ENCODE assay signal across 12 mouse cellular contexts in the genomic region with DNA sequence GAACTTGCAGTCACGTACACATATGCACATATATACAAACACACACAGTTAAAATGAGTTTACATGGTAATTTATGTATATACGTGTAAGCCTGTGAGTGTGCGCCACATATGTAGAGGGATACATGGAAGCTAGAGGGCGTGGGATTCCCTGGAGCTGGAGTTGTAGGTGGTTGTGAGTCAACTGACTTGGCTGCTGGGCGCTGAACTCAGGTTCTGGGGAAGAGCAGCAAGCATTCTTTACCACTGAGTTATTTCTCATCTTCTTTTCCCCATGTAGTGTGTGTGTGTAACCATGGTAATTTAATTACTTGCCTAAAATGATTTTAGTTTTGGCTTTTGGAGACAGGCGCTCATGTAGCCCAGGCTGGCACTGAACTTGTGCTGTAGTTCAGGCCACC. TPM values are rescaled to one million over a fixed set of nuclear protein-coding genes. Genes with fewer than 3 reads are reported as not detected.
A peak's percentile ranks its signal among the peaks of the same experiment; 100 is the strongest.
DNase-seq lines count a peak whose midpoint lies in the region; ATAC-seq and TF ChIP-seq lines count a peak whose summit lies in the region.
"Had no signal": no experiment of that assay in that cellular context is flagged by ENCODE, and none has a peak within 500 bp of the region (broad histone marks: within the 10 kb centered on the region; RNA-seq: fewer than 3 reads in every experiment).

No protein-coding gene starts in this region.

- ATAC-seq in heart, embryonic 13.5 days (ENCODE audit: extremely low read depth, insufficient number of reproducible peaks, low FRiP score, low TSS enrichment) = no peak
- no peak for ATAC-seq in forebrain, embryonic 16.5 days
- ATAC-seq: midbrain, embryonic 16.5 days had no signal

- no peak overlapping the region for H3K4me2 ChIP-seq in heart, embryonic 13.5 days
- peak overlapping the region; percentile 100 for H3K4me2 ChIP-seq in myocyte (ENCODE audit: low read depth)
- no peak overlapping the region for H3K4me2 ChIP-seq in forebrain, embryonic 16.5 days (ENCODE audit: low read length)

- no peak for DNase-seq in heart, postnatal 10 days
- no peak for DNase-seq in ovary, postnatal 36 days (ENCODE audit: low spot score)
- DNase-seq: adrenal gland, postnatal 14 days; kidney, adult 11 months; kidney, postnatal 25 days; layer of hippocampus, postnatal 36 days had no signal

- peak overlapping the region; percentile 78; the same call in 1 of the 2 replicates for H3K27ac ChIP-seq in heart, embryonic 13.5 days (replicated peaks)
- H3K27ac ChIP-seq in brown adipose tissue, adult 24 weeks (replicated peaks; ENCODE audit: low read depth, low read length) = peak overlapping the region; percentile 79
- H3K27ac ChIP-seq in forebrain, embryonic 16.5 days (ENCODE audit: low read length) = no peak overlapping the region

- WGBS in heart, embryonic 13.5 days = 91% methylated on average over 6 of the region's 6 CpGs
- 94% methylated on average over 6 of the region's 6 CpGs for WGBS in forebrain, embryonic 16.5 days

- H3K79me2 ChIP-seq in C2C12 (ENCODE audit: control insufficient read depth, insufficient read depth) (peaks cover 100% of the 10 kb centered on the region), myocyte (ENCODE audit: control insufficient read depth, insufficient read depth) (peaks cover 99% of the 10 kb centered on the region)

- no peak for TF ChIP-seq POLR2A in myocyte (IDR thresholded peaks at IDR 0.05; ENCODE audit: insufficient read length, low read depth)

- intact Hi-C loops in heart, postnatal 10 days (cut with DNase I) = loop anchor here (2.0 kb wide), 1 partner anchor 22 kb away; no protein-coding TSS in a partner anchor

- H3K9ac ChIP-seq in heart, embryonic 13.5 days = no peak overlapping the region
- H3K9ac ChIP-seq in forebrain, embryonic 16.5 days (replicated peaks; ENCODE audit: low read depth, low read length) = no peak overlapping the region

- no peaks in the 10 kb centered on the region for H3K9me3 ChIP-seq in heart, embryonic 13.5 days
- no peaks in the 10 kb centered on the region for H3K9me3 ChIP-seq in forebrain, embryonic 16.5 days (ENCODE audit: control insufficient read depth, low read length)

- H3ac ChIP-seq in C2C12 (ENCODE audit: control insufficient read depth, insufficient read length, low read depth) (no peak overlapping the region), myocyte (ENCODE audit: control insufficient read depth, insufficient read length) (no peak overlapping the region)

- no peaks in the 10 kb centered on the region for H3K27me3 ChIP-seq in heart, embryonic 13.5 days (replicated peaks)
- H3K27me3 ChIP-seq in C2C12 (ENCODE audit: control insufficient read depth, insufficient read depth, insufficient read length) (no peaks in the 10 kb centered on the region), myocyte (ENCODE audit: control insufficient read depth, insufficient read depth, insufficient read length) (no peaks in the 10 kb centered on the region)
- no peaks in the 10 kb centered on the region for H3K27me3 ChIP-seq in forebrain, embryonic 16.5 days (replicated peaks; ENCODE audit: control insufficient read depth, insufficient read depth, low read length)

- peaks cover 27% of the 10 kb centered on the region for H3K36me3 ChIP-seq in heart, embryonic 13.5 days
- H3K36me3 ChIP-seq in C2C12 (ENCODE audit: control insufficient read depth, insufficient read depth) = peaks cover 83% of the 10 kb centered on the region
- peaks cover 27% of the 10 kb centered on the region for H3K36me3 ChIP-seq in myocyte (ENCODE audit: control insufficient read depth, insufficient read depth)
- no peaks in the 10 kb centered on the region for H3K36me3 ChIP-seq in forebrain, embryonic 16.5 days (ENCODE audit: control insufficient read depth, insufficient read depth)

- H3K4me3 ChIP-seq in heart, embryonic 13.5 days = no peak overlapping the region
- H3K4me3 ChIP-seq in C2C12 (ENCODE audit: insufficient read depth, poor library complexity, severe bottlenecking) = no peak overlapping the region
- H3K4me3 ChIP-seq in brown adipose tissue, adult 24 weeks (ENCODE audit: insufficient read depth, low read depth, low read length) = no peak overlapping the region
- no peak overlapping the region for H3K4me3 ChIP-seq in myocyte
- H3K4me3 ChIP-seq in forebrain, embryonic 16.5 days (replicated peaks; ENCODE audit: low read length) = no peak overlapping the region

- TF ChIP-seq CTCF in C2C12 (IDR thresholded peaks at IDR 0.05; ENCODE audit: control insufficient read depth, insufficient read depth, insufficient read length) = peak; percentile 11

- H3K79me3 ChIP-seq in C2C12 (ENCODE audit: low read depth) = peaks cover 100% of the 10 kb centered on the region

- H3K4me1 ChIP-seq in heart, embryonic 13.5 days = peaks cover 76% of the 10 kb centered on the region
- H3K4me1 ChIP-seq in brown adipose tissue, adult 24 weeks (ENCODE audit: control insufficient read depth, insufficient read depth, insufficient read length, low read length) = peaks cover 40% of the 10 kb centered on the region
- H3K4me1 ChIP-seq in forebrain, embryonic 16.5 days (replicated peaks; ENCODE audit: control insufficient read depth, insufficient read depth, low read length) = peaks cover 11% of the 10 kb centered on the region

TF ChIP-seq in C2C12, 6 proteins besides CTCF, POLR2A, EP300 and RAD21:
- TF ChIP-seq FOSL1 (IDR thresholded peaks at IDR 0.05; ENCODE audit: insufficient read depth, low read length, poor library complexity, severe bottlenecking) (no peak), MAX (IDR thresholded peaks at IDR 0.05) (no peak), CEBPB (IDR thresholded peaks at IDR 0.05; ENCODE audit: low read depth) (no peak), MYOG (IDR thresholded peaks at IDR 0.05; ENCODE audit: control insufficient read depth, extremely low read depth, insufficient read length) (no peak), USF1 (IDR thresholded peaks at IDR 0.05; ENCODE audit: low read depth) (no peak), MYOD1 (IDR thresholded peaks at IDR 0.05; ENCODE audit: control insufficient read depth, insufficient read length, low read depth) (no peak)
TF ChIP-seq in C2C12: peak in this region for 0.

TF ChIP-seq in myocyte, 11 proteins besides CTCF, POLR2A, EP300 and RAD21:
- TF ChIP-seq SRF (IDR thresholded peaks at IDR 0.05; ENCODE audit: control insufficient read depth, insufficient read length, low read depth) = no peak
- TF ChIP-seq REST (IDR thresholded peaks at IDR 0.05; ENCODE audit: insufficient read depth, insufficient read length) = no peak
- peak; percentile 41 for TF ChIP-seq POLR2AphosphoS2 (IDR thresholded peaks at IDR 0.05; ENCODE audit: insufficient read length, low read depth)

RNA-seq across cellular contexts. Expression of a gene that starts 7.5 kb away (rescaled TPM):
- 22.8 TPM in 2 replicates for polyA plus RNA-seq in heart, embryonic 13.5 days (2015; fragmentation: Nextera tagmentation; extraction: Ambion mirVana)
- total RNA-seq in heart, postnatal 10 days (2021) = 100 to 1,000 TPM; 348 to 380 TPM
- polyA plus RNA-seq in C2C12 (2012; fragmentation: generic; extraction: Trizol) (86.8 TPM), myocyte (2012; fragmentation: generic; extraction: Trizol) (93.3 TPM)
- 133 and 177 TPM in 2 replicates for polyA plus RNA-seq in brown adipose tissue, adult 24 weeks (2012; ENCODE audit: insufficient read depth, insufficient read length, missing spikeins)
- polyA plus RNA-seq in forebrain, embryonic 16.5 days (2015; fragmentation: Nextera tagmentation; extraction: Ambion mirVana) = 2.2 and 3.4 TPM in 2 replicates

RNA-seq across cellular contexts. Expression of a gene that starts 29.8 kb away (rescaled TPM):
- 251 and 281 TPM in 2 replicates for polyA plus RNA-seq in heart, embryonic 13.5 days (2015; fragmentation: Nextera tagmentation; extraction: Ambion mirVana)
- 100 to 1,000 TPM; 283 to 289 TPM for total RNA-seq in heart, postnatal 10 days (2021)
- polyA plus RNA-seq in C2C12 (2012; fragmentation: generic; extraction: Trizol) (1,028 TPM), myocyte (2012; fragmentation: generic; extraction: Trizol) (896 TPM)
- 134 and 135 TPM in 2 replicates for polyA plus RNA-seq in brown adipose tissue, adult 24 weeks (2012; ENCODE audit: insufficient read depth, insufficient read length, missing spikeins)
- 346 and 348 TPM in 2 replicates for polyA plus RNA-seq in forebrain, embryonic 16.5 days (2015; fragmentation: Nextera tagmentation; extraction: Ambion mirVana)

RNA-seq across cellular contexts. Expression of a gene that starts 43.0 kb away (rescaled TPM):
- polyA plus RNA-seq in heart, embryonic 13.5 days (2015; fragmentation: Nextera tagmentation; extraction: Ambion mirVana) = 16.3 and 17.1 TPM in 2 replicates
- total RNA-seq in heart, postnatal 10 days (2021) = 10 to 100 TPM in 1 of 2 experiments, 1 to 10 TPM in 1; 8.5 to 10.4 TPM
- 24.2 TPM for polyA plus RNA-seq in C2C12 (2012; fragmentation: generic; extraction: Trizol)
- polyA plus RNA-seq in brown adipose tissue, adult 24 weeks (2012; ENCODE audit: insufficient read depth, insufficient read length, missing spikeins) = 6.9 and 7.5 TPM in 2 replicates
- polyA plus RNA-seq in myocyte (2012; fragmentation: generic; extraction: Trizol) = 24.9 TPM
- polyA plus RNA-seq in forebrain, embryonic 16.5 days (2015; fragmentation: Nextera tagmentation; extraction: Ambion mirVana) = 33.6 and 35.5 TPM in 2 replicates

RNA-seq across cellular contexts. Expression of a gene that starts 54.9 kb away (rescaled TPM):
- 83.6 and 88.0 TPM in 2 replicates for polyA plus RNA-seq in heart, embryonic 13.5 days (2015; fragmentation: Nextera tagmentation; extraction: Ambion mirVana)
- total RNA-seq in heart, postnatal 10 days (2021) = 10 to 100 TPM; 54.4 to 59.5 TPM
- 109 TPM for polyA plus RNA-seq in C2C12 (2012; fragmentation: generic; extraction: Trizol)
- polyA plus RNA-seq in brown adipose tissue, adult 24 weeks (2012; ENCODE audit: insufficient read depth, insufficient read length, missing spikeins) = 28.2 and 30.6 TPM in 2 replicates
- polyA plus RNA-seq in myocyte (2012; fragmentation: generic; extraction: Trizol) = 81.5 TPM
- 175 and 186 TPM in 2 replicates for polyA plus RNA-seq in forebrain, embryonic 16.5 days (2015; fragmentation: Nextera tagmentation; extraction: Ambion mirVana)
